Mouse (Mus musculus) forebrain, embryonic 16.5 days (tissue): ENCODE data around the gene Ttc28. TPM values are rescaled to one million over a fixed set of nuclear protein-coding genes. Genes with fewer than 3 reads are reported as not detected.
A peak's percentile ranks its signal among the peaks of the same experiment; 100 is the strongest.

Experiments
- ATAC-seq: fragments of 200-750 bp; cut with Nextera tagmentation; 2 replicates; pipeline ENCODE4 v1.8.0; 2017; ENCODE audit warnings: mild to moderate bottlenecking, moderate library complexity
- H3K27ac ChIP-seq: fragments of 300-500 bp; sonication (generic); 2 replicates; pipeline ENCODE4 v1.5.1; 2014; ENCODE audit warnings: low read length, control low read depth
- H3K27me3 ChIP-seq: fragments of 300-500 bp; sonication (generic); replicated peaks from 2 replicates; pipeline ENCODE4 v1.6.1; 2014; ENCODE audit warnings: low read length; ENCODE audit not compliant: control insufficient read depth, insufficient read depth
- H3K36me3 ChIP-seq: fragments of 300-500 bp; sonication (generic); 2 replicates; pipeline ENCODE4 v1.6.1; 2014; ENCODE audit not compliant: control insufficient read depth, insufficient read depth
- H3K4me1 ChIP-seq: fragments of 300-500 bp; sonication (generic); replicated peaks from 2 replicates; pipeline ENCODE4 v1.6.1; 2014; ENCODE audit warnings: low read length; ENCODE audit not compliant: control insufficient read depth, insufficient read depth
- H3K4me2 ChIP-seq: fragments of 300-500 bp; sonication (generic); 2 replicates; pipeline ENCODE4 v1.6.1; 2014; ENCODE audit warnings: mild to moderate bottlenecking, low read length, control low read depth
- H3K4me3 ChIP-seq: fragments of 300-500 bp; sonication (generic); replicated peaks from 2 replicates; pipeline ENCODE4 v1.5.1; 2014; ENCODE audit warnings: mild to moderate bottlenecking, low read length, control low read depth
- H3K9ac ChIP-seq: fragments of 300-500 bp; sonication (generic); replicated peaks from 2 replicates; pipeline ENCODE4 v1.6.1; 2014; ENCODE audit warnings: low read depth, low read length, control low read depth
- H3K9me3 ChIP-seq: fragments of 300-500 bp; sonication (generic); 2 replicates; pipeline ENCODE4 v1.6.1; 2016; ENCODE audit warnings: low read length; ENCODE audit not compliant: control insufficient read depth
- WGBS: fragments of 180-500 bp; shearing (Covaris S2); extraction: QIAGEN DNeasy Blood & Tissue Kit; methylation state at CpG from one replicate; pipeline ENCODE4 v1.1.7; 2014; 5-methylcytosine and 5-hydroxymethylcytosine counted together
- polyA plus RNA-seq: library from polyadenylated mRNA; unstranded; fragments of >200 nt; fragmentation: Nextera tagmentation; extraction: Ambion mirVana; gene quantifications from 2 replicates; pipeline ENCODE4 v1.2.1, GENCODE M21; 2015

Gene Ttc28
- polyA plus RNA-seq, 1 experiment from 2014 or later = 40.5 TPM

- H3K27me3 ChIP-seq = no peaks in the 10 kb centered on the region
- H3K4me1 ChIP-seq = peaks cover 38% of the 10 kb centered on the region
- no peak overlapping the region for H3K27ac ChIP-seq
- WGBS = 47% methylated on average over 3 of the region's 3 CpGs
- H3K36me3 ChIP-seq = no peaks in the 10 kb centered on the region
- no peak for ATAC-seq
- peak overlapping the region; percentile 81 for H3K4me2 ChIP-seq
- H3K4me3 ChIP-seq = peak overlapping the region; percentile 83
- peak overlapping the region; percentile 95 for H3K9ac ChIP-seq
- H3K9me3 ChIP-seq = no peaks in the 10 kb centered on the region
Measured at GRCm38 (mm10) chr5:110982436-110982835, 102.8 kb downstream of the Ttc28 start.

- Histone ChIP-seq H3K4me3 (no peak overlapping the region), H3K27ac (no peak overlapping the region), H3K9me3 (no peaks in the 10 kb centered on the region), H3K4me2 (0 out of 2 replicates have a peak overlapping the region, but pooled peaks have one; percentile 36), H3K9ac (no peak overlapping the region), H3K36me3 (no peaks in the 10 kb centered on the region), H3K4me1 (peaks cover 36% of the 10 kb centered on the region), H3K27me3 (no peaks in the 10 kb centered on the region)
- ATAC-seq = no peak
- 88% methylated on average over 6 of the region's 6 CpGs for whole genome bisulfite sequencing
Measured at GRCm38 (mm10) chr5:110984136-110984681, 104.6 kb downstream of the Ttc28 start.

- no peaks in the 10 kb centered on the region for H3K27me3 ChIP-seq
- H3K9me3 ChIP-seq = no peaks in the 10 kb centered on the region
- peak overlapping the region; percentile 38 for H3K4me2 ChIP-seq
- WGBS = 26% methylated on average over 13 of the region's 13 CpGs
- H3K4me3 ChIP-seq = peak overlapping the region; percentile 3; the same call in 1 of the 2 replicates
- H3K9ac ChIP-seq = 0 out of 2 replicates have a peak overlapping the region, but pooled peaks have one; percentile 22
- peak overlapping the region; percentile 94 for H3K27ac ChIP-seq
- no peaks in the 10 kb centered on the region for H3K36me3 ChIP-seq
- peak; percentile 86 for ATAC-seq
- peaks cover 50% of the 10 kb centered on the region for H3K4me1 ChIP-seq
Measured at GRCm38 (mm10) chr5:110996835-110997539, 117.4 kb downstream of the Ttc28 start.

- Histone ChIP-seq H3K36me3 (no peaks in the 10 kb centered on the region), H3K4me3 (no peak overlapping the region), H3K27me3 (no peaks in the 10 kb centered on the region), H3K9me3 (no peaks in the 10 kb centered on the region), H3K9ac (no peak overlapping the region), H3K27ac (peak overlapping the region; percentile 94), H3K4me2 (peak overlapping the region; percentile 10), H3K4me1 (peaks cover 50% of the 10 kb centered on the region)
- 11% methylated on average over 7 of the region's 7 CpGs for WGBS
- peak; percentile 63 for ATAC-seq
Measured at GRCm38 (mm10) chr5:110997692-110998091, 118.1 kb downstream of the Ttc28 start.

- no peak for ATAC-seq
- Histone ChIP-seq H3K27ac (peak overlapping the region; percentile 94), H3K4me1 (peaks cover 50% of the 10 kb centered on the region), H3K4me3 (no peak overlapping the region), H3K27me3 (no peaks in the 10 kb centered on the region), H3K36me3 (no peaks in the 10 kb centered on the region), H3K4me2 (peak overlapping the region; percentile 1; the same call in 1 of the 2 replicates), H3K9me3 (no peaks in the 10 kb centered on the region), H3K9ac (no peak overlapping the region)
- 56% methylated on average over 4 of the region's 4 CpGs for WGBS
Measured at GRCm38 (mm10) chr5:110998298-110998697, 118.7 kb downstream of the Ttc28 start.

- Histone ChIP-seq H3K4me2 (no peak overlapping the region), H3K9me3 (no peaks in the 10 kb centered on the region), H3K9ac (no peak overlapping the region), H3K36me3 (no peaks in the 10 kb centered on the region), H3K4me1 (peaks cover 52% of the 10 kb centered on the region), H3K27me3 (no peaks in the 10 kb centered on the region), H3K27ac (no peak overlapping the region), H3K4me3 (no peak overlapping the region)
- 78% methylated on average over 5 of the region's 5 CpGs for WGBS
- ATAC-seq = no peak
Measured at GRCm38 (mm10) chr5:111000953-111001352, 121.3 kb downstream of the Ttc28 start.

GRCm38 (mm10) chr5:111003220-111003619 is 123.6 kb downstream of the Ttc28 start:
- Histone ChIP-seq H3K36me3 (no peaks in the 10 kb centered on the region), H3K27ac (peak overlapping the region; percentile 81), H3K4me2 (no peak overlapping the region), H3K4me3 (no peak overlapping the region), H3K9ac (no peak overlapping the region), H3K4me1 (peaks cover 52% of the 10 kb centered on the region), H3K27me3 (no peaks in the 10 kb centered on the region), H3K9me3 (no peaks in the 10 kb centered on the region)
- WGBS = 57% methylated on average over 5 of the region's 5 CpGs
- ATAC-seq = peak; percentile 46

GRCm38 (mm10) chr5:111003750-111004149 is 124.1 kb downstream of the Ttc28 start:
- Histone ChIP-seq H3K4me2 (no peak overlapping the region), H3K27ac (peak overlapping the region; percentile 81), H3K36me3 (no peaks in the 10 kb centered on the region), H3K27me3 (no peaks in the 10 kb centered on the region), H3K9me3 (no peaks in the 10 kb centered on the region), H3K4me1 (peaks cover 52% of the 10 kb centered on the region), H3K9ac (no peak overlapping the region), H3K4me3 (no peak overlapping the region)
- WGBS = 59% methylated on average over 9 of the region's 9 CpGs
- ATAC-seq = peak; percentile 63

- Histone ChIP-seq H3K36me3 (no peaks in the 10 kb centered on the region), H3K4me2 (peak overlapping the region; percentile 16; the same call in 1 of the 2 replicates), H3K27ac (peak overlapping the region; percentile 88), H3K9ac (peak overlapping the region; percentile 26; the same call in 1 of the 2 replicates), H3K4me1 (peaks cover 46% of the 10 kb centered on the region), H3K4me3 (no peak overlapping the region), H3K27me3 (no peaks in the 10 kb centered on the region), H3K9me3 (no peaks in the 10 kb centered on the region)
- WGBS = 18% methylated on average over 14 of the region's 14 CpGs
- ATAC-seq = peak; percentile 45; the same call in 1 of the 2 replicates
Measured at GRCm38 (mm10) chr5:111006272-111007135, 126.9 kb downstream of the Ttc28 start.
